Mouse (Mus musculus) heart, postnatal 36 days (tissue): ENCODE measurements around the gene Obox6. TPM values are rescaled to one million over a fixed set of nuclear protein-coding genes. Genes with fewer than 3 reads are reported as not detected.

Experiments used
- DNase-seq, 2 experiments: peaks; one replicate each; pipeline ENCODE4 v3.0.0; 2021 to 2022
- intact Hi-C: fragments of 180-260 bp; cut with DNase I; formaldehyde crosslinking; loops from one replicate; pipeline ENCODE4 v1.15.1; 2025
- total RNA-seq, 2 experiments: library from RNA; stranded (reverse); gene quantifications; 2 replicates each; pipeline ENCODE4 v1.2.3; 2021

The Obox6 gene
- total RNA-seq: not detected

- DNase-seq: no peak
- intact Hi-C loops: no loop called here
Observed at GRCm38 (mm10) chr7:15839578-15839977, at the start of gene Obox6. Gene Obox6, minus strand, starts transcription at chr7:15839678.

- intact Hi-C loops: no loop called here
- no peak for DNase-seq
Observed at GRCm38 (mm10) chr7:15884127-15884526, 44.6 kb upstream of the Obox6 start.

GRCm38 (mm10) chr7:15882317-15882716, 42.8 kb upstream of the Obox6 start, which contains the start of gene Crxos:
Gene Crxos, plus strand, starts transcription at chr7:15882617.
- intact Hi-C loops: no loop called here

GRCm38 (mm10) chr7:15881831-15882230, 42.4 kb upstream of the Obox6 start:
- intact Hi-C loops: no loop called here
- no peak for DNase-seq

More at GRCm38 (mm10) chr7:15882317-15882716, 42.8 kb upstream of the Obox6 start, which contains the start of gene Crxos:
- DNase-seq: no peak

GRCm38 (mm10) chr7:15881388-15881787, 41.9 kb upstream of the Obox6 start:
- intact Hi-C loops: no loop called here
- DNase-seq: no peak

- no peak for DNase-seq
Observed at GRCm38 (mm10) chr7:15879756-15880155, 40.3 kb upstream of the Obox6 start, which contains the start of gene Crx. Gene Crx, minus strand, starts transcription at chr7:15879968.

GRCm38 (mm10) chr7:15864104-15864503, 24.6 kb upstream of the Obox6 start:
- intact Hi-C loops: no loop called here
- DNase-seq: no peak

More at GRCm38 (mm10) chr7:15879756-15880155, 40.3 kb upstream of the Obox6 start, which contains the start of gene Crx:
- intact Hi-C loops: no loop called here

GRCm38 (mm10) chr7:15859657-15860056, 20.2 kb upstream of the Obox6 start:
- intact Hi-C loops: no loop called here
- DNase-seq: no peak

Other genes with a start within 250 kb of the Obox6 start
- gene Obox3, start 199.8 kb downstream of the Obox6 start, total RNA-seq: not detected
- not detected for gene Obox5, start 89.5 kb downstream of the Obox6 start, total RNA-seq
- gene Crx, start 40.3 kb upstream of the Obox6 start, total RNA-seq: not detected
- not detected for gene Crxos, start 42.9 kb upstream of the Obox6 start, total RNA-seq
- 100 to 1,000 TPM; 169 to 178 TPM for gene Selenow, start 82.7 kb upstream of the Obox6 start, total RNA-seq
- 100 to 1,000 TPM; 137 to 141 TPM for gene Nop53, start 106.4 kb upstream of the Obox6 start, total RNA-seq
- gene Ehd2, start 127.9 kb upstream of the Obox6 start, total RNA-seq: 100 to 1,000 TPM in 1 of 2 experiments, 10 to 100 TPM in 1; 93.1 to 131 TPM
- gene Bicra, start 208.2 kb upstream of the Obox6 start, total RNA-seq: 1 to 10 TPM; 8.1 to 8.2 TPM
- not detected for gene Zfp541, start 222.1 kb upstream of the Obox6 start, total RNA-seq